Mouse (Mus musculus): Measurements from ENCODE around the gene Rpn2. TPM values are rescaled to one million over a fixed set of nuclear protein-coding genes. Genes with fewer than 3 reads are reported as not detected.

Gene Rpn2
- total RNA-seq, 2 experiments from 2014 or later, result 124 to 128 TPM

DNA sequence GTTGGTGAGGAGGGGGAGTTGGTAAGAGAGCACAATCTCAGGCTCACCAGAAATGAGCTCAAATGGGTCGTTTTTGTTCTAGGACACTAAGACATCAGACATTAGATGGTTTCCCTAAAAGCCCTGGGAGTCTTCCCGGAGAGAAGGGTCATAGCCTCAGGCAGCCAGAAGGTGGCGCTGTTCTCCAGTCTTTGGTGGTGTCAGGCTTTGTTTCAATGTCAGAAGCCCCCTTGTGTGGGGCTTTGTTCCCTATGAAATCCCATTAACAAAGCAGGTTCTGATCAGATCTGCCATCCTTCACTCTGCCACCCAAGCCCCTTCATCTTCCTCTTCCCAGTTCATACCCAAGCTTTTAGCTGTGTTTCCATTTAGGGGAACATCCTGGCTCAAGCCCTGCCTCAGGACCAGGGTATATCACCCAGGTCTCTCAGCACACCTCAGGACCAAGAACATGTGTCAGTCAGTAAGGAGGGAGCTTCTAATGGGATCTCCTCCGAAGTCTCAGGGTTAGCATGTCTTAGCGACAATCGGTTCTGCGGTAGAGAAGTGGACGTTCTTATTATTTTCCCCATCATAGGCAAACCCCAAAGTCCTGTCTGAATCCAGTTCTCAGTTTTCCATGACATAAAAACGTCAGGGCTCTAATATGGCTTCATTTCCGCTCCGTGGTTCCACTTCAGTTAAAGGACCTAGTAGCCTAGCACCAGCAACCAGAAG is 62.9 kb downstream of the Rpn2 start:
- intact Hi-C loops (cut with DNase I), result loop anchor here (1.0 to 2.0 kb wide), 2 partner anchors 116 to 225 kb away; no protein-coding TSS in a partner anchor
- DNase-seq (ENCODE audit: low spot score in 2 of 2), result peak; percentile 63 to 64

DNA sequence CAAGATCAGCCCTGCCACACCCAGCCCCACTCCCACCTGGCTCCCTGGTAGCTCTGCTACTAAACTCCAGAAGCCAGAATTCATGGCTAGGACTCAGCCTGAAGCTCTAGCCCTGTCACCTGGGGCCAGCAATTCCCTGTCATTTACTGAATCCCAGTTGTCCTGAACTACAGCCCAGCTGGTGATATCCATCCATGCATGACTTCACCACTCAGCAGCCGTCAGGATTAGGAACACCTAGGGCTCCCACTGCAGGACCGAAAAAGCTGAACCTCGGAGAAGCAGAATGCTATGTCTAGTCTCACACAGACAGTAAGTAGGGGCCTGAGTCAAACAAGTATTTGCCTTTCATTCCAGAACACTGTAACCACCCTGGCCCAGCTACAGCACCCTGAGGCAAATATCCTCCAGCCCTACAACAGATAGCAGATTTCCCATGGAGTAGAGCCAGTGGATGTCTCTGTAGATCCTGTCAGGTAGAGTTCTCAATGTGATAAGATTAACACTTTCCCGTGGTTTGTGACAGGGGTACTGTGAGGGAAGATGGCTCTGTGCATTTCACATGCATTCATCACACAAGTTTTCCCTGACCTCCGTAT is 63.6 kb downstream of the Rpn2 start:
- no peak for DNase-seq (ENCODE audit: low spot score in 2 of 2)
- intact Hi-C loops (cut with DNase I), result no loop called here

DNA sequence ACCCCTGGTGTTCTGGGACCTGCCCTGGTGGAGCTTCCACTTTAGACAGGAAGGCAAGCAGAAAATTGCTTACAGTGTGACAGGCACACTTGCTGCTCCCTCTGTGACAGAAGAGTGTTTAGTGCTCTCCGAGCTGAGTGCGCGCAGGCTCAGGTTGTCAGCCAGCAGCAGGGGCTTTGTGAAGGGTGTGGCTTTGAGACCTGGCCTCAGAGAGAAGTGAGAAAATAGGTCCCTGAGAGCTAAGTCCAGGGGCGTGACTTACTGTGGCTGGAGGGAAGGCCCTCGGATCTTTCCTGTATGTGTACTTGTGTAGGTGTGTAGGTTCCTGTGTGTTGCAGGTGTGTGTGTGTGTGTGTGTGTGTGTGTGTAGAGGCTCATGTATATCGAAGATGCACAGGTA is 64.5 kb downstream of the Rpn2 start:
- intact Hi-C loops (cut with DNase I), result no loop called here
- no peak for DNase-seq (ENCODE audit: low spot score in 2 of 2)

GRCm38 (mm10) chr2:157347361-157348159 is 68.7 kb downstream of the Rpn2 start, which contains the start of gene Ghrh:
TSS of gene Ghrh (minus strand) at chr2:157347506.
- DNase-seq (ENCODE audit: low spot score in 2 of 2), result peak; percentile 30 to 53
- intact Hi-C loops (cut with DNase I), result no loop called here

GRCm38 (mm10) chr2:157349121-157349778 is 70.4 kb downstream of the Rpn2 start:
- intact Hi-C loops (cut with DNase I), result no loop called here
- no peak for DNase-seq (ENCODE audit: low spot score in 2 of 2)

DNA sequence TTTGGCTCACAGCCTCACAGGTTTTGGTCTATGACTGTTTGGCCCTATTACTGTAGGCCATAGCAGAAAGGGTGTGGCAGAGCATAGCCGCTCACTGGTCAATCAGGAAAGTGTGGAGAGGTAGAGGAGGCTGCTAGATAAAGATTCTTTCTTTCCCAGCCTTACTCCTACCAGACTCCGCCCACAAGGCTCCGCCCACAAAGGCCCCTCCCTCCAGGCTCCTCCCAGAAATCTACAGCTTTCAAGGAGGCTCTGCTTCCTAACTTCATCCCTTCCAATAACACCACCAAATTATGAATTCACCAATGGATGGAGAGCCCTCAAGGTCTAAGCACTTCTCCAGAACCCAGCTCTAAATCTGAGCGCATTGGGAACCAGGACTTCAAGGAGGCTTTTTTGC is 74.4 kb downstream of the Rpn2 start:
- no peak for DNase-seq (ENCODE audit: low spot score in 2 of 2)
- intact Hi-C loops (cut with DNase I), result no loop called here

DNA sequence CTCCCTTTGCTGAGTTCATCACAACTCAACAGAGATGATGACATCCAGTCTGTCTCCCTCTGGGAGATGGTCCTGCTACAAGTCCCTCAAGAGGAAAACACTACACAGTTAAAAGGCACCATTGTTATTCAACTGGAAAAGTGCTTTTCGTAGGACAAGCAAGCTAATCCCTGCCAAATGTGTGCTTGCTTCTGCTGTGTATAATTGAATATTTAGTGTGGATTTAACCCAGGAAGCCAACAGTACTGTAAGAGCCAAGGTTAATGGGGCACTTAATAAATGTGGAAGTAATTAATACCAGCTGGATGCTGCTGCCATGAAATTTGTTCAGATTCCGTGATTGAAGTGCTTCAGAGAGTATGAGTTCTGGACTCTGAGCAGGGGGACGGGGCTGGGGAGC is 75.3 kb downstream of the Rpn2 start:
- DNase-seq (ENCODE audit: low spot score in 2 of 2), result no peak
- intact Hi-C loops (cut with DNase I), result no loop called here

- no peak for DNase-seq (ENCODE audit: low spot score in 2 of 2)
- intact Hi-C loops (cut with DNase I), result no loop called here
Measured at GRCm38 (mm10) chr2:157360028-157360427, 81.2 kb downstream of the Rpn2 start.

DNA sequence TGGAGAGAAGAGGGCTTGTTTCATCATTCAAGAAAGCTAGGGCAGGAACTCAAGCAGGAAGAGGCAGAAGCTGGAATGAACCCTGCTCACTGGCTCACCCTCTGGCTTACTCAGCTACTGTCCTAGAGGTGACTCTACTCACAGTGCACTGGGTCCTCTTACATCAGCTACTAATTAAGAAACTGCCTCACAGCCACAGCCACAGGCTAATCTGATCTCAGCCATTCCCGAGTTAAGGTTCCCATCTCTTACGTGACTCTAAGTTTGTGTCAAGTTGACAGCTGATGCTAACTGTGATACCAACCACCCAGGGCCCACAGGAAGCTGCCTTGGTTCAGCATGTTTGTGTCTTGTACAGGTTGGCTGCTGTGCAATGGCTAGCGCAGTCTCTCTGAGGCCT is 84.2 kb downstream of the Rpn2 start:
- DNase-seq (ENCODE audit: low spot score in 2 of 2), result no peak
- intact Hi-C loops (cut with DNase I), result no loop called here

GRCm38 (mm10) chr2:157366762-157367161 is 87.9 kb downstream of the Rpn2 start:
- intact Hi-C loops (cut with DNase I), result no loop called here
- DNase-seq (ENCODE audit: low spot score in 2 of 2), result no peak

DNA sequence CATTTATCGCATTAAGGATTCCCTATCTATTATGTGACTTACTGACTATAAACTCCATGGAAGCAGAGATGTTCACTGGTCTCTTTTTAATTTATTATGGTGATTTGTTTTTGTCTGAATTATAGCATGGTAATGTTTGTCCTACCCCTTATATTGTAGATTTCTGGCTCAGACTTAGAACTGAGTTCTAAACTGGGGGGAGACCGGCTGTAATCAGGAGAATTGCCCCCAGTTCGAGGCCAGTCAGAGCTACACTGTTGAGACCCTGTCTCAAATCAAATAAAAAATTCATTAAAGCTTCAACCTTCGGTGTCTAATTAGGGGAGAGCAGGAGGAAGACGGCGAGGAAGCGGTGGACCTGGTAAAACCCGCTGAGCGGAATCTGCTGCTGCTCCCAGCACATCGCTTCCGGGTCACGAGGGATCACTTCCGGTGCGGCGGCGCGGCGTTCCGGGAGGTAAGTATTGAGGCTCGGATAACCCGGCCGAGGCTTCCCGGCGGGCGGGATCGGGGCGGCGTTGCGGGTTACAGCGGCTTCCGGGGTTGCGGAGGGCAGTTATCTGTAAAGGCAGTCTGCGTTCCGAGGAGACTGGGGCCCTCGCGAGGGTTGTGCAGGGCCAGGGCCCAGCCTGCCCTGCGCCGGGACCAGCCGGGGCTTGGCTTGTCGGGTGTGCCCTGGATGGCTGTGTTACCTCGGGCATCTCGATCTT is 88.5 kb downstream of the Rpn2 start, which contains the start of gene Manbal:
TSS of gene Manbal (plus strand) at position 411 of the 710 bp plus-strand sequence.
- peak; percentile 95 to 96 for DNase-seq (ENCODE audit: low spot score in 2 of 2)
- intact Hi-C loops (cut with DNase I), result no loop called here

DNA sequence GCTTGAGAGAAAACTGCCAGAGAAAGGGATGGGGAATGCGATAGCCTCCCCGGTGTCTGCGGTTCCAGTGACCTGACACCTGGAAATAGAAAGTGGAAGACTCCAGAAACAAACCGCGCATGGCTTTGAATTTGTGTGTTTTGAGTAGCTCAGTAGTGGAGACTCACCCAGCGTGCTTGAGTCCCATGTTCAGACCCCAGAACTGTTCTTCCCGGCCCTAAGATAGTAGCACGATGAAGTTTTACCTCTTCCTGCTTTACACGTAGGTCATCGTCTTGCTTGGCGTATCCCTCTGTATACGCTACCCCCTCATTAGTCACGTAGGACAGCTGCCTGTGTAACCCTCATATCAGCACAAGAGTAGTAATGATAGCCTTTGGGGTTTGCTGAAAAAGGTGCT is 89.2 kb downstream of the Rpn2 start:
- intact Hi-C loops (cut with DNase I), result no loop called here
- no peak for DNase-seq (ENCODE audit: low spot score in 2 of 2)

GRCm38 (mm10) chr2:157371696-157372095 is 92.9 kb downstream of the Rpn2 start:
- no peak for DNase-seq (ENCODE audit: low spot score in 2 of 2)
- intact Hi-C loops (cut with DNase I), result no loop called here

GRCm38 (mm10) chr2:157373681-157374080 is 94.9 kb downstream of the Rpn2 start:
- no peak for DNase-seq (ENCODE audit: low spot score in 2 of 2)
- intact Hi-C loops (cut with DNase I), result no loop called here

- no peak for DNase-seq (ENCODE audit: low spot score in 2 of 2)
- intact Hi-C loops (cut with DNase I), result loop anchor here (5.0 kb wide), 1 partner anchor 47 kb away; no protein-coding TSS in a partner anchor
Measured at GRCm38 (mm10) chr2:157375051-157375450, 96.2 kb downstream of the Rpn2 start.
